Mouse (Mus musculus) brain, embryonic 18.5 days (tissue): Measurements from ENCODE around the gene Tenm4.

Experiments
- DNase-seq: peaks from one replicate; pipeline ENCODE4 v3.0.0-alpha.2; 2012; ENCODE audit warnings: low read depth, low spot score

Tenm4 gene

GRCm38 (mm10) chr7:96524486-96525205, 353.6 kb downstream of the Tenm4 start:
- DNase-seq = no peak

GRCm38 (mm10) chr7:96525344-96525743, 354.3 kb downstream of the Tenm4 start:
- DNase-seq = no peak

- DNase-seq = no peak
Observed at GRCm38 (mm10) chr7:96530571-96531426, 359.8 kb downstream of the Tenm4 start.

GRCm38 (mm10) chr7:96531954-96532737, 361.1 kb downstream of the Tenm4 start:
- no peak for DNase-seq

- no peak for DNase-seq
Observed at GRCm38 (mm10) chr7:96532804-96533400, 361.9 kb downstream of the Tenm4 start.

- no peak for DNase-seq
Observed at GRCm38 (mm10) chr7:96536313-96536880, 365.4 kb downstream of the Tenm4 start.

- DNase-seq = no peak
Observed at GRCm38 (mm10) chr7:96539248-96540034, 368.4 kb downstream of the Tenm4 start.

GRCm38 (mm10) chr7:96540458-96541096, 369.5 kb downstream of the Tenm4 start:
- DNase-seq = no peak

GRCm38 (mm10) chr7:96545979-96546378, 374.9 kb downstream of the Tenm4 start:
- DNase-seq = no peak

- no peak for DNase-seq
Observed at GRCm38 (mm10) chr7:96551809-96552208, 380.8 kb downstream of the Tenm4 start.

GRCm38 (mm10) chr7:96552292-96552860, 381.3 kb downstream of the Tenm4 start:
- DNase-seq = no peak

GRCm38 (mm10) chr7:96554277-96554690, 383.2 kb downstream of the Tenm4 start:
- no peak for DNase-seq

GRCm38 (mm10) chr7:96555294-96555693, 384.2 kb downstream of the Tenm4 start:
- DNase-seq = no peak

- DNase-seq = no peak
Observed at GRCm38 (mm10) chr7:96556756-96557155, 385.7 kb downstream of the Tenm4 start.

- no peak for DNase-seq
Observed at GRCm38 (mm10) chr7:96562890-96563289, 391.8 kb downstream of the Tenm4 start.

GRCm38 (mm10) chr7:96563329-96564065, 392.5 kb downstream of the Tenm4 start:
- no peak for DNase-seq

GRCm38 (mm10) chr7:96565806-96566205, 394.8 kb downstream of the Tenm4 start:
- DNase-seq = no peak

GRCm38 (mm10) chr7:96566260-96566659, 395.2 kb downstream of the Tenm4 start:
- no peak for DNase-seq

- DNase-seq = no peak
Observed at GRCm38 (mm10) chr7:96568034-96568433, 397.0 kb downstream of the Tenm4 start.
